Mouse (Mus musculus) limb, embryonic 13.5 days (tissue): ENCODE data around the gene Cpm. TPM values are rescaled to one million over a fixed set of nuclear protein-coding genes. Genes with fewer than 3 reads are reported as not detected.

ENCODE experiments used
- ATAC-seq: fragments of 200-750 bp; cut with Nextera tagmentation; 2 replicates; pipeline ENCODE4 v1.8.0; 2017; ENCODE audit warnings: low read depth, moderate number of reproducible peaks, moderate TSS enrichment; ENCODE audit not compliant: low FRiP score
- H3K27ac ChIP-seq: fragments of 300-500 bp; sonication (generic); 2 replicates; pipeline ENCODE4 v1.5.1; 2015; ENCODE audit warnings: inconsistent platforms, mild to moderate bottlenecking, moderate library complexity
- H3K27me3 ChIP-seq: fragments of 300-500 bp; sonication (generic); 2 replicates; pipeline ENCODE4 v1.6.1; 2015; ENCODE audit warnings: mild to moderate bottlenecking, inconsistent platforms
- H3K36me3 ChIP-seq: fragments of 300-500 bp; sonication (generic); 2 replicates; pipeline ENCODE4 v1.6.1; 2015; ENCODE audit warnings: inconsistent platforms, mild to moderate bottlenecking, moderate library complexity
- H3K4me1 ChIP-seq: fragments of 300-500 bp; sonication (generic); 2 replicates; pipeline ENCODE4 v1.6.1; 2015; ENCODE audit warnings: inconsistent platforms
- H3K4me2 ChIP-seq: fragments of 300-500 bp; sonication (generic); replicated peaks from 2 replicates; pipeline ENCODE4 v1.6.1; 2015; ENCODE audit warnings: inconsistent platforms, mild to moderate bottlenecking, moderate library complexity
- H3K4me3 ChIP-seq: fragments of 300-500 bp; sonication (generic); 2 replicates; pipeline ENCODE4 v1.5.1; 2015; ENCODE audit warnings: moderate library complexity, mild to moderate bottlenecking, inconsistent platforms
- H3K9ac ChIP-seq: fragments of 300-500 bp; sonication (generic); 2 replicates; pipeline ENCODE4 v1.6.1; 2015; ENCODE audit warnings: mild to moderate bottlenecking, inconsistent platforms
- H3K9me3 ChIP-seq: fragments of 300-500 bp; sonication (generic); 2 replicates; pipeline ENCODE4 v1.6.1; 2016; ENCODE audit warnings: inconsistent platforms
- WGBS: fragments of 180-500 bp; shearing (Covaris S2); methylation state at CpG from one replicate; pipeline ENCODE4 v1.1.7; 2015; 5-methylcytosine and 5-hydroxymethylcytosine counted together
- polyA plus RNA-seq: library from polyadenylated mRNA; unstranded; fragments of >200 nt; fragmentation: Nextera tagmentation; extraction: Ambion mirVana; gene quantifications from 2 replicates; pipeline ENCODE4 v1.2.1, GENCODE M21; 2015

Cpm gene
- polyA plus RNA-seq, 1 experiment from 2014 or later = 42.8 TPM

GRCm38 (mm10) chr10:117666947-117667630, 37.8 kb downstream of the Cpm start:
- no peak for ATAC-seq
- H3K27me3 ChIP-seq = no peaks in the 10 kb centered on the region
- no peak overlapping the region for H3K27ac ChIP-seq
- H3K9me3 ChIP-seq = no peaks in the 10 kb centered on the region
- H3K4me1 ChIP-seq = peaks cover 45% of the 10 kb centered on the region
- no peak overlapping the region for H3K4me2 ChIP-seq
- 95% methylated on average over 9 of the region's 9 CpGs for WGBS
- no peak overlapping the region for H3K9ac ChIP-seq
- H3K4me3 ChIP-seq = no peak overlapping the region
- no peaks in the 10 kb centered on the region for H3K36me3 ChIP-seq

GRCm38 (mm10) chr10:117667663-117668507, 38.6 kb downstream of the Cpm start:
- Histone ChIP-seq H3K27ac (no peak overlapping the region), H3K4me1 (peaks cover 48% of the 10 kb centered on the region), H3K9ac (no peak overlapping the region), H3K9me3 (no peaks in the 10 kb centered on the region), H3K4me2 (no peak overlapping the region), H3K27me3 (no peaks in the 10 kb centered on the region), H3K36me3 (no peaks in the 10 kb centered on the region), H3K4me3 (no peak overlapping the region)
- 95% methylated on average over 28 of the region's 28 CpGs for WGBS
- ATAC-seq = no peak

GRCm38 (mm10) chr10:117668546-117669300, 39.4 kb downstream of the Cpm start:
- H3K27ac ChIP-seq = peak overlapping the region; percentile 83
- no peak overlapping the region for H3K4me3 ChIP-seq
- no peak overlapping the region for H3K9ac ChIP-seq
- H3K9me3 ChIP-seq = no peaks in the 10 kb centered on the region
- WGBS = 58% methylated on average over 10 of the region's 10 CpGs
- 0 out of 2 replicates have a peak overlapping the region, but pooled peaks have one; percentile 14 for H3K4me2 ChIP-seq
- H3K27me3 ChIP-seq = no peaks in the 10 kb centered on the region
- ATAC-seq = no peak
- H3K36me3 ChIP-seq = no peaks in the 10 kb centered on the region
- H3K4me1 ChIP-seq = peaks cover 42% of the 10 kb centered on the region

- Histone ChIP-seq H3K9ac (peak overlapping the region; percentile 19; the same call in 1 of the 2 replicates), H3K9me3 (no peaks in the 10 kb centered on the region), H3K4me2 (peak overlapping the region; percentile 40; the same call in 1 of the 2 replicates), H3K4me3 (no peak overlapping the region), H3K27me3 (no peaks in the 10 kb centered on the region), H3K36me3 (no peaks in the 10 kb centered on the region), H3K27ac (peak overlapping the region; percentile 83), H3K4me1 (peaks cover 36% of the 10 kb centered on the region)
- ATAC-seq = peak; percentile 77
- 14% methylated on average over 10 of the region's 10 CpGs for WGBS
Measured at GRCm38 (mm10) chr10:117669449-117670090, 40.3 kb downstream of the Cpm start.

GRCm38 (mm10) chr10:117670092-117670491, 40.8 kb downstream of the Cpm start:
- no peak overlapping the region for H3K4me3 ChIP-seq
- H3K4me1 ChIP-seq = peaks cover 36% of the 10 kb centered on the region
- H3K9ac ChIP-seq = peak overlapping the region; percentile 19; the same call in 1 of the 2 replicates
- peak overlapping the region; percentile 83; the same call in 1 of the 2 replicates for H3K27ac ChIP-seq
- H3K27me3 ChIP-seq = no peaks in the 10 kb centered on the region
- no peaks in the 10 kb centered on the region for H3K36me3 ChIP-seq
- WGBS = 16% methylated on average over 3 of the region's 3 CpGs
- H3K9me3 ChIP-seq = no peaks in the 10 kb centered on the region
- H3K4me2 ChIP-seq = peak overlapping the region; percentile 40; the same call in 1 of the 2 replicates
- ATAC-seq = no peak

- H3K27ac ChIP-seq = no peak overlapping the region
Measured at GRCm38 (mm10) chr10:117670791-117671190, 41.5 kb downstream of the Cpm start.

GRCm38 (mm10) chr10:117671266-117671665, 42.0 kb downstream of the Cpm start:
- H3K4me1 ChIP-seq = peaks cover 45% of the 10 kb centered on the region
- ATAC-seq = no peak
- 88% methylated on average over 9 of the region's 9 CpGs for WGBS
- H3K9ac ChIP-seq = no peak overlapping the region
- H3K27me3 ChIP-seq = no peaks in the 10 kb centered on the region
- H3K4me3 ChIP-seq = no peak overlapping the region
- H3K4me2 ChIP-seq = no peak overlapping the region
- no peaks in the 10 kb centered on the region for H3K9me3 ChIP-seq
- H3K27ac ChIP-seq = no peak overlapping the region
- no peaks in the 10 kb centered on the region for H3K36me3 ChIP-seq

More at GRCm38 (mm10) chr10:117670791-117671190, 41.5 kb downstream of the Cpm start:
- Histone ChIP-seq H3K27me3 (no peaks in the 10 kb centered on the region), H3K9ac (no peak overlapping the region), H3K36me3 (no peaks in the 10 kb centered on the region), H3K9me3 (no peaks in the 10 kb centered on the region), H3K4me1 (peaks cover 40% of the 10 kb centered on the region), H3K4me2 (no peak overlapping the region), H3K4me3 (no peak overlapping the region)
- ATAC-seq = no peak
- WGBS = 67% methylated on average over 5 of the region's 5 CpGs

GRCm38 (mm10) chr10:117671930-117672666, 42.8 kb downstream of the Cpm start:
- no peaks in the 10 kb centered on the region for H3K36me3 ChIP-seq
- H3K4me1 ChIP-seq = peaks cover 50% of the 10 kb centered on the region
- 85% methylated on average over 13 of the region's 13 CpGs for WGBS
- ATAC-seq = no peak
- no peak overlapping the region; the same call in 1 of the 2 replicates for H3K27ac ChIP-seq
- no peak overlapping the region for H3K9ac ChIP-seq
- H3K4me3 ChIP-seq = no peak overlapping the region
- H3K27me3 ChIP-seq = no peaks in the 10 kb centered on the region
- H3K9me3 ChIP-seq = no peaks in the 10 kb centered on the region
- no peak overlapping the region for H3K4me2 ChIP-seq

GRCm38 (mm10) chr10:117672693-117673092, 43.4 kb downstream of the Cpm start:
- Histone ChIP-seq H3K4me2 (no peak overlapping the region), H3K27ac (no peak overlapping the region; the same call in 1 of the 2 replicates), H3K27me3 (no peaks in the 10 kb centered on the region), H3K4me3 (no peak overlapping the region), H3K36me3 (no peaks in the 10 kb centered on the region), H3K9ac (no peak overlapping the region), H3K4me1 (peaks cover 50% of the 10 kb centered on the region), H3K9me3 (no peaks in the 10 kb centered on the region)
- WGBS = 32% methylated on average over 7 of the region's 7 CpGs
- no peak for ATAC-seq

- Histone ChIP-seq H3K27me3 (no peaks in the 10 kb centered on the region), H3K27ac (no peak overlapping the region), H3K4me1 (peaks cover 47% of the 10 kb centered on the region), H3K4me3 (no peak overlapping the region), H3K4me2 (no peak overlapping the region), H3K9ac (no peak overlapping the region), H3K36me3 (no peaks in the 10 kb centered on the region), H3K9me3 (no peaks in the 10 kb centered on the region)
- WGBS = 84% methylated on average over 1 of the region's 1 CpGs
- ATAC-seq = no peak
Measured at GRCm38 (mm10) chr10:117673913-117674312, 44.6 kb downstream of the Cpm start.
